Mouse (Mus musculus) liver, embryonic 14.5 days (tissue): ENCODE measurements around the gene Rab6a. TPM values are rescaled to one million over a fixed set of nuclear protein-coding genes. Genes with fewer than 3 reads are reported as not detected.
A peak's percentile ranks its signal among the peaks of the same experiment; 100 is the strongest.

Experiments used
- ATAC-seq: fragments of 200-750 bp; cut with Nextera tagmentation; 2 replicates; pipeline ENCODE4 v1.8.0; 2017; ENCODE audit warnings: moderate number of reproducible peaks, mild to moderate bottlenecking, moderate library complexity; ENCODE audit not compliant: insufficient read depth
- DNase-seq, 3 experiments: peaks; one replicate each; pipeline ENCODE4 v3.0.0-alpha.2; 2012 to 2013; ENCODE audit warnings: low read depth in 3 of 3, low spot score in 3 of 3
- H3K27ac ChIP-seq: fragments of 300-500 bp; sonication (generic); 2 replicates; pipeline ENCODE4 v1.5.1; 2014; ENCODE audit warnings: moderate library complexity, mild to moderate bottlenecking, control low read depth, inconsistent platforms
- H3K27me3 ChIP-seq: fragments of 300-500 bp; sonication (generic); 2 replicates; pipeline ENCODE4 v1.6.1; 2014; ENCODE audit warnings: mild to moderate bottlenecking, low read length, moderate library complexity; ENCODE audit not compliant: control insufficient read depth, insufficient read depth
- H3K36me3 ChIP-seq: fragments of 300-500 bp; sonication (generic); replicated peaks from 2 replicates; pipeline ENCODE4 v1.6.1; 2014; ENCODE audit warnings: low read depth; ENCODE audit not compliant: control insufficient read depth, insufficient read depth
- H3K4me1 ChIP-seq, 2 experiments: fragments of 200-500 bp in 1 of 2; fragments of 300-500 bp in 1 of 2; sonication (generic) in 1 of 2; replicated peaks; 2 replicates each; pipeline ENCODE4 v1.6.1; 2012 to 2014; ENCODE audit warnings: antibody characterized with exemption in 1 of 2, inconsistent platforms in 1 of 2, low read length in 1 of 2; ENCODE audit not compliant: control insufficient read depth in 2 of 2, insufficient read depth in 2 of 2
- H3K4me2 ChIP-seq: fragments of 300-500 bp; sonication (generic); 2 replicates; pipeline ENCODE4 v1.6.1; 2014; ENCODE audit warnings: low read depth, mild to moderate bottlenecking, control low read depth, moderate library complexity
- H3K4me3 ChIP-seq, 2 experiments: fragments of 200-500 bp in 1 of 2; fragments of 300-500 bp in 1 of 2; sonication (generic) in 1 of 2; 2 replicates each; pipeline ENCODE4 v1.5.1; 2012 to 2014; ENCODE audit warnings: low read depth in 2 of 2, low read length in 2 of 2, mild to moderate bottlenecking in 2 of 2, control low read depth in 1 of 2, inconsistent platforms in 1 of 2, moderate library complexity in 1 of 2; ENCODE audit not compliant: insufficient read depth in 1 of 2
- H3K9ac ChIP-seq: fragments of 300-500 bp; sonication (generic); replicated peaks from 2 replicates; pipeline ENCODE4 v1.6.1; 2014; ENCODE audit warnings: mild to moderate bottlenecking, control low read depth, moderate library complexity
- H3K9me3 ChIP-seq: fragments of 300-500 bp; sonication (generic); 2 replicates; pipeline ENCODE4 v1.6.1; 2016; ENCODE audit warnings: low read length, mixed read lengths; ENCODE audit not compliant: control insufficient read depth
- CTCF ChIP-seq: IDR thresholded peaks from 2 replicates; pipeline ENCODE4 v1.5.1; 2016; ENCODE audit warnings: antibody characterized with exemption, low read depth, control low read depth
- EP300 ChIP-seq: IDR thresholded peaks from 2 replicates; pipeline ENCODE4 v1.6.1; 2016; ENCODE audit warnings: antibody characterized with exemption, low read depth
- WGBS: fragments of 180-500 bp; shearing (Covaris S2); extraction: QIAGEN DNeasy Blood & Tissue Kit; methylation state at CpG from one replicate; pipeline ENCODE4 v1.1.7; 2014; ENCODE audit not compliant: insufficient replicate concordance; 5-methylcytosine and 5-hydroxymethylcytosine counted together
- polyA plus RNA-seq, 2 experiments: library from polyadenylated mRNA; depleted of rRNA in 1 of 2; stranded (reverse) in 1 of 2; unstranded in 1 of 2; fragments of >200 nt; fragmentation: Nextera tagmentation in 1 of 2; extraction: Ambion mirVana in 1 of 2; gene quantifications; 2 replicates each; pipeline versions ENCODE4 v1.2.1 to v1.2.3; 2012 to 2014

The Rab6a gene
- polyA plus RNA-seq, 2 experiments = 24.3 to 39.8 TPM

- WGBS = 9% methylated on average over 7 of the region's 7 CpGs
- TF ChIP-seq CTCF (peak; percentile 96), EP300 (peak; percentile 93)
- Histone ChIP-seq H3K27ac (peak overlapping the region; percentile 81), H3K27me3 (no peaks in the 10 kb centered on the region), H3K4me3 (peak overlapping the region in 1 of 2 experiments; percentile 21; a peak in 1 of 4 replicates), H3K9ac (no peak overlapping the region; the same call in 1 of the 2 replicates), H3K4me2 (peak overlapping the region; percentile 56), H3K36me3 (no peaks in the 10 kb centered on the region), H3K4me1 (peaks cover 8 to 11% of the 10 kb centered on the region in 2 experiments), H3K9me3 (no peaks in the 10 kb centered on the region)
- DNase-seq (peak; percentile 88 to 94 (median 93)), ATAC-seq (peak; percentile 87)
Observed at GRCm38 (mm10) chr7:100684538-100684937, 77.3 kb downstream of the Rab6a start.

DNA sequence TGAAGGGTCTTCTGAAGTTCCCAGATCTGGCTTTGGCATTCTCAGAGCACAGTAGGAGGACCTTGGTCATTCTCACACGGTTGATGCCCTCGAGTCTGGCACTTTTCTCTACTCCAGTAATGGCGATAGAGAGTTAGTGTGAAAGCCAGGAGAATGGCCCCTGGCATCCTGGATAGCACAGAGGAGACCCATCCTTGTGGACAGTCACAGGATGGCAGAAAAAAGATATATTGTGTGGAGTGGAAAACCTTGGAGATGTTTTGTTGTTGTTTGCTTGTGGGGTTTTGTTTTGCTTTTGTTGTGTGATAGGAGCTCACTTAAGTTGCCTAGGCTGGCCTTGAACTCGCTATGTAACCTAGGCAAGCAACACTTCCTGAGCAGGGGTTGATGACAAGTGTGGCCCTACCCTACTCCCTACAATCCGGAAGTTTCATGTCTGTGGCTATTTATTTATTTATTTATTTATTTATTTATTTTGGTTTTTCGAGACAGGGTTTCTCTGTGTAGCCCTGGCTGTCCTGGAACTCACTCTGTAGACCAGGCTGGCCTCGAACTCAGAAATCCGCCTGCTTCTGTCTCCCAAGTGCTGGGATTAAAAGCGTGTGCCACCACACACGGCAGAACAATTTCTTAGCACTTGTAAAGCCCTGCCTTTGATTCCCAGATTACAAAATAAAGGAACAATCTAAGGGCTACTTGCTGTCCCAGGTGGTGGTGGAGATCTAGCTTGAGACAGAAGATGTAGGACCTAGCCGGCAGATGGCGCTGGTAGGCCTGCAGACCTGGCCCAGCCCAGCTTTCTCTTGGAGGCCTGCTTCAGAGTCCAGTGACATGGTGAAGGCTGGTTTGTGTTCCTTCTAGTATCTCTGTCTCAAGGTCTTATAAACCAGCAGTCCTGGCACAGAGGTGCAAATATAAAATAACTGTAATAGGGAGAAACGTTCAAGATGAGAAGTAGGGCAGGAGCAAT is 78.1 kb downstream of the Rab6a start:
- Histone ChIP-seq H3K36me3 (no peaks in the 10 kb centered on the region), H3K9me3 (no peaks in the 10 kb centered on the region), H3K4me3 (no peak overlapping the region), H3K9ac (no peak overlapping the region), H3K4me2 (no peak overlapping the region), H3K27ac (peak overlapping the region; percentile 56), H3K4me1 (peaks cover 8 to 11% of the 10 kb centered on the region in 2 experiments), H3K27me3 (no peaks in the 10 kb centered on the region)
- ATAC-seq (peak; percentile 58; the same call in 1 of the 2 replicates), DNase-seq (peak; percentile 61 to 67 (median 66))
- WGBS = 34% methylated on average over 13 of the region's 13 CpGs
- TF ChIP-seq CTCF (peak; percentile 97), EP300 (no peak)

- H3K36me3 ChIP-seq = no peaks in the 10 kb centered on the region
- no peak overlapping the region for H3K4me2 ChIP-seq
- no peak for ATAC-seq
- TF ChIP-seq EP300 (no peak), CTCF (no peak)
- no peak overlapping the region for H3K27ac ChIP-seq
- H3K27me3 ChIP-seq = no peaks in the 10 kb centered on the region
- H3K4me3 ChIP-seq = no peak overlapping the region
- WGBS = 77% methylated on average over 7 of the region's 7 CpGs
- H3K9me3 ChIP-seq = no peaks in the 10 kb centered on the region
- no peak overlapping the region for H3K9ac ChIP-seq
- peaks cover 8 to 14% of the 10 kb centered on the region in 2 experiments for H3K4me1 ChIP-seq
- DNase-seq = no peak
Observed at GRCm38 (mm10) chr7:100688471-100688870, 81.3 kb downstream of the Rab6a start.

Other genes with a start within 250 kb of the Rab6a start
- 9.1 and 9.2 TPM in 2 replicates for gene C2cd3, start 235.2 kb upstream of the Rab6a start, polyA plus RNA-seq (2012; rRNA removed)
- gene C2cd3, start 235.2 kb upstream of the Rab6a start, polyA plus RNA-seq (2014; fragmentation: Nextera tagmentation; extraction: Ambion mirVana) = 10.2 and 12.2 TPM in 2 replicates
- 20.4 and 26.9 TPM in 2 replicates for gene Ppme1, start 235.1 kb upstream of the Rab6a start, polyA plus RNA-seq (2012; rRNA removed)
- 18.9 and 21.4 TPM in 2 replicates for gene Ppme1, start 235.1 kb upstream of the Rab6a start, polyA plus RNA-seq (2014; fragmentation: Nextera tagmentation; extraction: Ambion mirVana)
- 0.02 TPM in 1 of 2 replicates, not detected in the other for gene Ucp3, start 134.4 kb upstream of the Rab6a start, polyA plus RNA-seq (2012; rRNA removed)
- not detected in 2 replicates for gene Ucp3, start 134.4 kb upstream of the Rab6a start, polyA plus RNA-seq (2014; fragmentation: Nextera tagmentation; extraction: Ambion mirVana)
- gene Ucp2, start 114.1 kb upstream of the Rab6a start, polyA plus RNA-seq (2012; rRNA removed) = 329 and 337 TPM in 2 replicates
- 556 and 628 TPM in 2 replicates for gene Ucp2, start 114.1 kb upstream of the Rab6a start, polyA plus RNA-seq (2014; fragmentation: Nextera tagmentation; extraction: Ambion mirVana)
- 0.58 and 0.64 TPM in 2 replicates for gene Dnajb13, start 92.5 kb upstream of the Rab6a start, polyA plus RNA-seq (2012; rRNA removed)
- 2.0 and 2.3 TPM in 2 replicates for gene Dnajb13, start 92.5 kb upstream of the Rab6a start, polyA plus RNA-seq (2014; fragmentation: Nextera tagmentation; extraction: Ambion mirVana)
- gene Coa4, start 70.3 kb upstream of the Rab6a start, polyA plus RNA-seq (2012; rRNA removed) = 6.0 and 9.4 TPM in 2 replicates
- 13.9 and 14.7 TPM in 2 replicates for gene Coa4, start 70.3 kb upstream of the Rab6a start, polyA plus RNA-seq (2014; fragmentation: Nextera tagmentation; extraction: Ambion mirVana)
- 15.1 and 21.5 TPM in 2 replicates for gene Mrpl48, start 891 bp downstream of the Rab6a start, polyA plus RNA-seq (2012; rRNA removed)
- gene Mrpl48, start 891 bp downstream of the Rab6a start, polyA plus RNA-seq (2014; fragmentation: Nextera tagmentation; extraction: Ambion mirVana) = 47.2 and 50.8 TPM in 2 replicates
- 0.29 and 0.42 TPM in 2 replicates for gene Plekhb1, start 55.0 kb downstream of the Rab6a start, polyA plus RNA-seq (2012; rRNA removed)
- 0.24 and 0.43 TPM in 2 replicates for gene Plekhb1, start 55.0 kb downstream of the Rab6a start, polyA plus RNA-seq (2014; fragmentation: Nextera tagmentation; extraction: Ambion mirVana)
- 4.1 TPM in 2 replicates for gene Fam168a, start 99.2 kb downstream of the Rab6a start, polyA plus RNA-seq (2012; rRNA removed)
- 4.4 and 6.3 TPM in 2 replicates for gene Fam168a, start 99.2 kb downstream of the Rab6a start, polyA plus RNA-seq (2014; fragmentation: Nextera tagmentation; extraction: Ambion mirVana)